ENCODE assay signal across 8 mouse cellular contexts in the genomic region with DNA sequence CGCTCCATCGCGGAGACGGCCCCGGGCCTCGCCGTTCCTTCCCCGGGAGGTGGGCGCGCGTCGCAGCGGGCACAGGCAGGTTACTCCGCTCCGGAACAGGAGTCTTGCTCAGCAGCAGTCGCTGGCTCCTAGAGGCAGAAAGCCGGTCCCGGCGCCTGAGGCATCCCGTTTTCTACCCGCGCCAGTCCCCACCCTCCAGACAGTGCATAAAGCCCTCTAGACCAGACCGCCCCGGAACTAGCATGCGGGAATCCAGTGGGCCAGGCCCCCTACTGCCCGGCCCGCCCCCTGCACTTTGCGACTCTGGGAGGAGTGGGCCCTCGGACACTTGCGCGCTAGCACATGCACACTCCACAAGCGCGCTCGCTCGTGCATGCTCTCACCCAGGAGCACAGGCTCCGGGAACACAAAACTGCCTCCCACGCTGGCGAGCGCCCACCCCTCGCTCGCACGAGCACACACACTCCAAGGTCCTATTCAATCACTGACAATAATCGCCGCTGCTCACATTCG. TPM values are rescaled to one million over a fixed set of nuclear protein-coding genes. Genes with fewer than 3 reads are reported as not detected.
A peak's percentile ranks its signal among the peaks of the same experiment; 100 is the strongest.
DNase-seq lines count a peak whose midpoint lies in the region; ATAC-seq lines count a peak whose summit lies in the region.

A gene (minus strand): TSS at position 180 of the 513 bp plus-strand sequence.

- under 1% methylated on average over 45 of the region's 45 CpGs for WGBS in embryonic facial prominence, embryonic 10.5 days
- WGBS in hindbrain, embryonic 10.5 days, result under 1% methylated on average over 45 of the region's 45 CpGs
- 2% methylated on average over 45 of the region's 45 CpGs for WGBS in macrophage (ENCODE audit: missing documents)
- WGBS in stomach, embryonic 15.5 days, result 1% methylated on average over 45 of the region's 45 CpGs

- H3K27ac ChIP-seq in embryonic facial prominence, embryonic 10.5 days (replicated peaks), result peak within 1 kb of the TSS; percentile 81
- peak within 1 kb of the TSS; percentile 89 for H3K27ac ChIP-seq in hindbrain, embryonic 10.5 days
- no peak within 1 kb of the TSS for H3K27ac ChIP-seq in macrophage
- H3K27ac ChIP-seq in stomach, embryonic 15.5 days, result no peak within 1 kb of the TSS

- no peaks in the 10 kb centered on the region for H3K79me2 ChIP-seq in macrophage (ENCODE audit: inconsistent target)

- H3K4me2 ChIP-seq in stomach, embryonic 15.5 days, result peak within 1 kb of the TSS; percentile 100

- intact Hi-C loops in left cerebral cortex, postnatal 36 days (cut with DNase I), result no loop called here

- no peak within 1 kb of the TSS for H3K9ac ChIP-seq in stomach, embryonic 15.5 days

- H3K27me3 ChIP-seq in embryonic facial prominence, embryonic 10.5 days (replicated peaks; ENCODE audit: low read depth, poor library complexity, severe bottlenecking), result peaks cover 87% of the 10 kb centered on the region
- H3K27me3 ChIP-seq in hindbrain, embryonic 10.5 days (ENCODE audit: insufficient read depth, poor library complexity, severe bottlenecking), result peaks cover 70% of the 10 kb centered on the region
- peaks cover 49% of the 10 kb centered on the region for H3K27me3 ChIP-seq in stomach, embryonic 15.5 days (replicated peaks)

- peaks cover 35% of the 10 kb centered on the region for H3K4me1 ChIP-seq in embryonic facial prominence, embryonic 10.5 days
- H3K4me1 ChIP-seq in hindbrain, embryonic 10.5 days (replicated peaks), result peaks cover 39% of the 10 kb centered on the region
- peaks cover 15% of the 10 kb centered on the region for H3K4me1 ChIP-seq in stomach, embryonic 15.5 days

- DNase-seq in right cerebral cortex, postnatal 14 days, result peak; percentile 17
- DNase-seq in right cerebral cortex, adult 18-20 months, result no peak
- peak; percentile 84 for DNase-seq in embryonic facial prominence, embryonic 10.5 days (ENCODE audit: low spot score)
- DNase-seq in hindbrain, embryonic 10.5 days (ENCODE audit: low spot score), result peak; percentile 84
- DNase-seq in left cerebral cortex, postnatal 36 days (ENCODE audit: low spot score in 2 of 2), result peak; percentile 10 to 16
- no peak for DNase-seq in cerebellum, adult 8-10 months

- H3K36me3 ChIP-seq in embryonic facial prominence, embryonic 10.5 days (replicated peaks), result no peaks in the 10 kb centered on the region
- no peaks in the 10 kb centered on the region for H3K36me3 ChIP-seq in hindbrain, embryonic 10.5 days
- no peaks in the 10 kb centered on the region for H3K36me3 ChIP-seq in macrophage (ENCODE audit: inconsistent target)
- no peaks in the 10 kb centered on the region for H3K36me3 ChIP-seq in stomach, embryonic 15.5 days

- ATAC-seq in stomach, embryonic 15.5 days (ENCODE audit: insufficient read depth, low FRiP score, low read depth), result peak; percentile 71

- no peaks in the 10 kb centered on the region for H3K9me3 ChIP-seq in embryonic facial prominence, embryonic 10.5 days
- H3K9me3 ChIP-seq in hindbrain, embryonic 10.5 days, result no peaks in the 10 kb centered on the region
- H3K9me3 ChIP-seq in stomach, embryonic 15.5 days, result no peaks in the 10 kb centered on the region

- peak within 1 kb of the TSS; percentile 77 for H3K4me3 ChIP-seq in embryonic facial prominence, embryonic 10.5 days
- H3K4me3 ChIP-seq in hindbrain, embryonic 10.5 days, result peak within 1 kb of the TSS; percentile 88
- peak within 1 kb of the TSS; percentile 16; the same call in 1 of the 2 replicates for H3K4me3 ChIP-seq in macrophage (ENCODE audit: inconsistent target)
- peak within 1 kb of the TSS; percentile 52 for H3K4me3 ChIP-seq in stomach, embryonic 15.5 days (replicated peaks)

RNA-seq across cellular contexts. Expression of the gene that starts here (rescaled TPM):
- polyA plus RNA-seq in embryonic facial prominence, embryonic 10.5 days (2016; fragmentation: Nextera tagmentation; extraction: Ambion mirVana), result 1.5 and 1.6 TPM in 2 replicates
- 1.8 and 2.0 TPM in 2 replicates for polyA plus RNA-seq in hindbrain, embryonic 10.5 days (2016; fragmentation: Nextera tagmentation; extraction: Ambion mirVana)
- total RNA-seq in left cerebral cortex, postnatal 36 days (2021), result under 1 TPM in 1 of 2 experiments, not detected in 1; 0.09 TPM
- under 1 TPM in 1 of 26 experiments, not detected in 25; 0.09 TPM for total RNA-seq in macrophage (2018; cell fraction: chromatin; rRNA removed)
- total RNA-seq in macrophage (2018; cell fraction: cytosol; rRNA removed), result under 1 TPM in 3 of 26 experiments, not detected in 23; under 0.01 TPM
- total RNA-seq in macrophage (2018; cell fraction: nucleus; rRNA removed), result under 1 TPM in 1 of 26 experiments, not detected in 25; 0.10 TPM
- not detected in 3 replicates for polyA plus RNA-seq in macrophage (2018)
- 0.78 and 1.1 TPM in 2 replicates for polyA plus RNA-seq in stomach, embryonic 15.5 days (2015; fragmentation: Nextera tagmentation; extraction: Ambion mirVana)

Comparison
In these comparisons a context has a peak if more than half of its experiments do, and no peak if none do; other contexts are left out.
1. DNase-seq: peak in right cerebral cortex, postnatal 14 days (single experiment), embryonic facial prominence, embryonic 10.5 days (single experiment) and hindbrain, embryonic 10.5 days (single experiment); none in right cerebral cortex, adult 18-20 months (single experiment) and cerebellum, adult 8-10 months (single experiment).
2. Peak in DNase-seq in left cerebral cortex, postnatal 36 days; RNA of the gene not detected or under 1 TPM.
3. H3K27ac ChIP-seq: peak in embryonic facial prominence, embryonic 10.5 days (single experiment) and hindbrain, embryonic 10.5 days (single experiment); none in macrophage (single experiment) and stomach, embryonic 15.5 days (single experiment).
4. H3K4me3 ChIP-seq: peak in every context shown above with its lines; median percentile 88 in hindbrain, embryonic 10.5 days; 77 in embryonic facial prominence, embryonic 10.5 days; 52 in stomach, embryonic 15.5 days; 16 in macrophage.